In the genomic region with DNA sequence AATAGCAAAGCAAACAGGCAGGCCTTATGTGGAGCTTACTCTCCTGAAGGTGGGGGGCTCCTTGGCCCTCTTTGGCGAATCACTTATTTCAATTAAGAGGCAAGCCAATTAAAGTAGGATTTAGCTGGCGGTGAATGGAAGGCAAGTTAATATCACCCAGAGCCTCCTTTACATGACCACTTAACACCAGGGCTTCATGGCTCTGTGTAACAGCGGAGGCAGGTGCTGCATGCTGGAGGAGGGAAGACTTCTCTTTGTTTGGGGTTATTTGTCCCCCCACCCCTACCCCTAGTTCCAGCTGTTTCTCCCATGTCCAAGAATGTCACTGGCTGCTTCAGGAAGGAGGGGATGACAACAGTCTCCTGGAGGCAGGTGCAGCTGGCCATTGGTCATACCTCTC, we compare ENCODE assay signal across 29 mouse cellular contexts. TPM values are rescaled to one million over a fixed set of nuclear protein-coding genes. Genes with fewer than 3 reads are reported as not detected.
DNase-seq lines count a peak whose midpoint lies in the region; ATAC-seq and TF ChIP-seq lines count a peak whose summit lies in the region.
"Had no signal": no experiment of that assay in that cellular context is flagged by ENCODE, and none has a peak within 500 bp of the region (broad histone marks: within the 10 kb centered on the region; RNA-seq: fewer than 3 reads in every experiment).

No protein-coding gene starts in this region.

- no peak for ATAC-seq in forebrain, embryonic 15.5 days (replicated peaks)
- ATAC-seq in limb, embryonic 14.5 days (ENCODE audit: low FRiP score, low read depth) = peak; percentile 37; the same call in 1 of the 2 replicates
- ATAC-seq in midbrain, embryonic 14.5 days (ENCODE audit: low FRiP score, low TSS enrichment) = no peak
- ATAC-seq in midbrain, embryonic 16.5 days = no peak
- no peak for ATAC-seq in forebrain, embryonic 13.5 days
- ATAC-seq: hindbrain, postnatal 0 days; inflammation-experienced regulatory T-cells, adult 6 months; intestine, postnatal 0 days; Patski had no signal

- peak; percentile 28 for DNase-seq in forebrain, embryonic 10.5 days (ENCODE audit: extremely low spot score, low spot score)
- no peak for DNase-seq in limb, embryonic 14.5 days (ENCODE audit: low spot score)
- DNase-seq in limb, embryonic 10.5 days (ENCODE audit: low spot score) = no peak
- DNase-seq in midbrain, embryonic 14.5 days = peak; percentile 37
- no peak for DNase-seq in cerebellum, adult 11-12 months
- DNase-seq: adrenal gland, postnatal 10 days; adrenal gland, postnatal 36 days; B cell, adult 2 months; cerebellum, adult 11 months; cerebellum, adult 8-10 months; cerebellum, postnatal 10 days; cerebellum, postnatal 36 days; gastrocnemius, postnatal 10 days; gastrocnemius, postnatal 36 days; heart, adult 2 months; heart, postnatal 14 days; heart, postnatal 4 days had no signal

- peaks cover 54% of the 10 kb centered on the region for H3K27me3 ChIP-seq in forebrain, embryonic 10.5 days (ENCODE audit: poor library complexity, severe bottlenecking)
- no peaks in the 10 kb centered on the region for H3K27me3 ChIP-seq in forebrain, embryonic 15.5 days
- no peaks in the 10 kb centered on the region for H3K27me3 ChIP-seq in limb, embryonic 14.5 days (ENCODE audit: control insufficient read depth, insufficient read depth, low read length)
- H3K27me3 ChIP-seq in limb, embryonic 10.5 days (ENCODE audit: low read depth, poor library complexity, severe bottlenecking) = 0 out of 2 replicates have a peak, but pooled peaks cover 2% of the 10 kb centered on the region
- no peaks in the 10 kb centered on the region for H3K27me3 ChIP-seq in midbrain, embryonic 14.5 days (ENCODE audit: control insufficient read depth, insufficient read depth, low read length)
- H3K27me3 ChIP-seq in midbrain, embryonic 16.5 days (ENCODE audit: control insufficient read depth, insufficient read depth, low read depth, low read length) = no peaks in the 10 kb centered on the region
- H3K27me3 ChIP-seq in forebrain, embryonic 13.5 days = 0 out of 2 replicates have a peak, but pooled peaks cover 8% of the 10 kb centered on the region

- H3K27ac ChIP-seq in forebrain, embryonic 10.5 days = no peak overlapping the region
- no peak overlapping the region for H3K27ac ChIP-seq in forebrain, embryonic 15.5 days (replicated peaks)
- no peak overlapping the region for H3K27ac ChIP-seq in limb, embryonic 14.5 days (replicated peaks; ENCODE audit: low read depth, low read length)
- no peak overlapping the region for H3K27ac ChIP-seq in limb, embryonic 10.5 days
- no peak overlapping the region for H3K27ac ChIP-seq in midbrain, embryonic 14.5 days (replicated peaks; ENCODE audit: low read depth, low read length)
- H3K27ac ChIP-seq in midbrain, embryonic 16.5 days (ENCODE audit: low read length) = no peak overlapping the region
- no peak overlapping the region for H3K27ac ChIP-seq in forebrain, embryonic 13.5 days
- H3K27ac ChIP-seq: embryonic facial prominence, embryonic 15.5 days; heart, adult 2 months; heart, embryonic 10.5 days; heart, embryonic 13.5 days; hindbrain, embryonic 14.5 days; hindbrain, postnatal 0 days had no signal

- H3K4me1 ChIP-seq in forebrain, embryonic 10.5 days = peaks cover 39% of the 10 kb centered on the region
- peaks cover 11% of the 10 kb centered on the region; the same call in 1 of the 2 replicates for H3K4me1 ChIP-seq in forebrain, embryonic 15.5 days
- no peaks in the 10 kb centered on the region for H3K4me1 ChIP-seq in limb, embryonic 14.5 days (ENCODE audit: control insufficient read depth, insufficient read depth, low read length)
- H3K4me1 ChIP-seq in limb, embryonic 10.5 days = peaks cover 24% of the 10 kb centered on the region
- 0 out of 2 replicates have a peak, but pooled peaks cover 7% of the 10 kb centered on the region for H3K4me1 ChIP-seq in midbrain, embryonic 14.5 days (ENCODE audit: control insufficient read depth, insufficient read depth, low read length)
- H3K4me1 ChIP-seq in midbrain, embryonic 16.5 days (ENCODE audit: control insufficient read depth, insufficient read depth, low read length) = peaks cover 12% of the 10 kb centered on the region; the same call in 1 of the 2 replicates
- H3K4me1 ChIP-seq in forebrain, embryonic 13.5 days = peaks cover 25% of the 10 kb centered on the region
- H3K4me1 ChIP-seq: embryonic facial prominence, embryonic 15.5 days had no signal

- no peak overlapping the region for H3K4me2 ChIP-seq in forebrain, embryonic 15.5 days (replicated peaks)
- H3K4me2 ChIP-seq in limb, embryonic 14.5 days (replicated peaks; ENCODE audit: low read depth, low read length, severe bottlenecking) = no peak overlapping the region
- no peak overlapping the region for H3K4me2 ChIP-seq in midbrain, embryonic 14.5 days (ENCODE audit: low read length)
- no peak overlapping the region for H3K4me2 ChIP-seq in midbrain, embryonic 16.5 days (ENCODE audit: low read length)
- peak overlapping the region; percentile 8; the same call in 1 of the 2 replicates for H3K4me2 ChIP-seq in forebrain, embryonic 13.5 days
- H3K4me2 ChIP-seq: embryonic facial prominence, embryonic 15.5 days; heart, embryonic 13.5 days; hindbrain, embryonic 14.5 days had no signal

- H3K4me3 ChIP-seq in forebrain, embryonic 10.5 days = no peak overlapping the region
- no peak overlapping the region for H3K4me3 ChIP-seq in forebrain, embryonic 15.5 days
- no peak overlapping the region for H3K4me3 ChIP-seq in limb, embryonic 14.5 days (replicated peaks; ENCODE audit: low read length)
- H3K4me3 ChIP-seq in limb, embryonic 10.5 days = no peak overlapping the region
- no peak overlapping the region for H3K4me3 ChIP-seq in midbrain, embryonic 14.5 days (replicated peaks; ENCODE audit: low read depth, low read length)
- H3K4me3 ChIP-seq in midbrain, embryonic 16.5 days (ENCODE audit: low read depth, low read length) = no peak overlapping the region
- no peak overlapping the region for H3K4me3 ChIP-seq in forebrain, embryonic 13.5 days
- H3K4me3 ChIP-seq: embryonic facial prominence, embryonic 15.5 days; heart, adult 2 months; heart, embryonic 10.5 days; heart, embryonic 13.5 days had no signal

- H3K9me3 ChIP-seq in forebrain, embryonic 10.5 days = no peaks in the 10 kb centered on the region
- no peaks in the 10 kb centered on the region for H3K9me3 ChIP-seq in forebrain, embryonic 15.5 days
- no peaks in the 10 kb centered on the region for H3K9me3 ChIP-seq in limb, embryonic 14.5 days (ENCODE audit: control insufficient read depth, low read length)
- no peaks in the 10 kb centered on the region for H3K9me3 ChIP-seq in limb, embryonic 10.5 days (replicated peaks)
- no peaks in the 10 kb centered on the region for H3K9me3 ChIP-seq in midbrain, embryonic 14.5 days (ENCODE audit: control insufficient read depth, low read length)
- H3K9me3 ChIP-seq in midbrain, embryonic 16.5 days (replicated peaks; ENCODE audit: control insufficient read depth, low read length, poor library complexity, severe bottlenecking) = no peaks in the 10 kb centered on the region
- no peaks in the 10 kb centered on the region for H3K9me3 ChIP-seq in forebrain, embryonic 13.5 days (replicated peaks)
- H3K9me3 ChIP-seq: embryonic facial prominence, embryonic 15.5 days; G1E; heart, embryonic 10.5 days; heart, embryonic 13.5 days had no signal

- H3K36me3 ChIP-seq in forebrain, embryonic 10.5 days (replicated peaks) = no peaks in the 10 kb centered on the region
- no peaks in the 10 kb centered on the region for H3K36me3 ChIP-seq in forebrain, embryonic 15.5 days
- H3K36me3 ChIP-seq in limb, embryonic 14.5 days (ENCODE audit: control insufficient read depth, insufficient read depth, low read length) = no peaks in the 10 kb centered on the region
- H3K36me3 ChIP-seq in limb, embryonic 10.5 days = no peaks in the 10 kb centered on the region
- H3K36me3 ChIP-seq in midbrain, embryonic 14.5 days (ENCODE audit: control insufficient read depth, insufficient read depth, low read length) = no peaks in the 10 kb centered on the region
- H3K36me3 ChIP-seq in midbrain, embryonic 16.5 days (ENCODE audit: control insufficient read depth, insufficient read depth, low read length) = no peaks in the 10 kb centered on the region
- no peaks in the 10 kb centered on the region for H3K36me3 ChIP-seq in forebrain, embryonic 13.5 days (ENCODE audit: poor library complexity, severe bottlenecking)
- H3K36me3 ChIP-seq: embryonic facial prominence, embryonic 15.5 days; G1E; heart, embryonic 10.5 days; heart, embryonic 13.5 days had no signal

- H3K9ac ChIP-seq in forebrain, embryonic 15.5 days (replicated peaks) = no peak overlapping the region
- H3K9ac ChIP-seq in limb, embryonic 14.5 days (ENCODE audit: low read depth, low read length, severe bottlenecking) = no peak overlapping the region
- no peak overlapping the region for H3K9ac ChIP-seq in midbrain, embryonic 14.5 days (replicated peaks; ENCODE audit: low read length)
- H3K9ac ChIP-seq in midbrain, embryonic 16.5 days (ENCODE audit: low read depth, low read length) = no peak overlapping the region
- H3K9ac ChIP-seq in forebrain, embryonic 13.5 days = peak overlapping the region; percentile 8; the same call in 1 of the 2 replicates
- H3K9ac ChIP-seq: embryonic facial prominence, embryonic 15.5 days; heart, embryonic 13.5 days; hindbrain, embryonic 14.5 days had no signal

- TF ChIP-seq POLR2A in limb, embryonic 14.5 days (IDR thresholded peaks at IDR 0.05; ENCODE audit: borderline replicate concordance, extremely low read depth, insufficient read depth, insufficient read length) = no peak

- 26% methylated on average over 3 of the region's 3 CpGs for WGBS in forebrain, embryonic 10.5 days
- 13% methylated on average over 3 of the region's 3 CpGs for WGBS in forebrain, embryonic 15.5 days
- 46% methylated on average over 3 of the region's 3 CpGs for WGBS in limb, embryonic 14.5 days
- WGBS in limb, embryonic 10.5 days = 83% methylated on average over 3 of the region's 3 CpGs
- WGBS in midbrain, embryonic 14.5 days = 55% methylated on average over 3 of the region's 3 CpGs
- 45% methylated on average over 3 of the region's 3 CpGs for WGBS in midbrain, embryonic 16.5 days
- 11% methylated on average over 3 of the region's 3 CpGs for WGBS in forebrain, embryonic 13.5 days

RNA-seq across cellular contexts. Expression of a gene that starts 10.9 kb away (rescaled TPM):
- polyA plus RNA-seq in forebrain, embryonic 10.5 days (2016; fragmentation: Nextera tagmentation; extraction: Ambion mirVana) = 0.43 and 0.60 TPM in 2 replicates
- 5.5 and 6.1 TPM in 2 replicates for polyA plus RNA-seq in forebrain, embryonic 15.5 days (2015; fragmentation: Nextera tagmentation; extraction: Ambion mirVana)
- polyA plus RNA-seq in limb, embryonic 14.5 days (2012; rRNA removed) = 0.97 and 1.4 TPM in 2 replicates
- polyA plus RNA-seq in limb, embryonic 14.5 days (2014; fragmentation: Nextera tagmentation; extraction: Ambion mirVana) = 2.3 and 2.9 TPM in 2 replicates
- 0.13 TPM in 1 of 2 replicates, not detected in the other for polyA plus RNA-seq in limb, embryonic 10.5 days (2016; fragmentation: Nextera tagmentation; extraction: Ambion mirVana)
- 6.7 and 7.2 TPM in 2 replicates for polyA plus RNA-seq in midbrain, embryonic 14.5 days (2014; fragmentation: Nextera tagmentation; extraction: Ambion mirVana)
- 8.5 and 10.3 TPM in 2 replicates for polyA plus RNA-seq in midbrain, embryonic 16.5 days (2015; fragmentation: Nextera tagmentation; extraction: Ambion mirVana)
- polyA plus RNA-seq in forebrain, embryonic 13.5 days (2015; fragmentation: Nextera tagmentation; extraction: Ambion mirVana) = 2.3 and 3.2 TPM in 2 replicates
- polyA plus RNA-seq: G1E; inflammation-experienced regulatory T-cells, adult 6 months; Patski had no signal

Comparison
In these comparisons a context has a peak if more than half of its experiments do, and no peak if none do; other contexts are left out.
1. DNase-seq: peak in forebrain, embryonic 10.5 days (single experiment) and midbrain, embryonic 14.5 days (single experiment); none in limb, embryonic 14.5 days (single experiment), limb, embryonic 10.5 days (single experiment) and cerebellum, adult 11-12 months (single experiment).